Mouse (Mus musculus) spleen, adult 2 months (tissue): ENCODE measurements around the gene Csf2rb2.

ENCODE experiments used
- CTCF ChIP-seq: fragments of 200-500 bp; IDR thresholded peaks from 2 replicates; pipeline ENCODE4 v1.5.1; 2011; ENCODE audit warnings: mild to moderate bottlenecking, inconsistent platforms; ENCODE audit not compliant: insufficient read depth, insufficient read length, insufficient replicate concordance; ENCODE audit errors: extremely low read depth
- POLR2A ChIP-seq: fragments of 200-500 bp; IDR thresholded peaks from 2 replicates; pipeline ENCODE4 v1.6.1; 2011; ENCODE audit warnings: low read depth, low read length, inconsistent platforms

GRCm38 (mm10) chr15:78330706-78331105, 25.2 kb upstream of the Csf2rb2 start:
- TF ChIP-seq CTCF (no peak), POLR2A (no peak)
